Mouse (Mus musculus): ENCODE measurements around the gene Dock3. TPM values are rescaled to one million over a fixed set of nuclear protein-coding genes. Genes with fewer than 3 reads are reported as not detected.

Gene Dock3
- polyA plus RNA-seq (2012; rRNA removed): 55.7 and 78.6 TPM in 2 replicates

DNA sequence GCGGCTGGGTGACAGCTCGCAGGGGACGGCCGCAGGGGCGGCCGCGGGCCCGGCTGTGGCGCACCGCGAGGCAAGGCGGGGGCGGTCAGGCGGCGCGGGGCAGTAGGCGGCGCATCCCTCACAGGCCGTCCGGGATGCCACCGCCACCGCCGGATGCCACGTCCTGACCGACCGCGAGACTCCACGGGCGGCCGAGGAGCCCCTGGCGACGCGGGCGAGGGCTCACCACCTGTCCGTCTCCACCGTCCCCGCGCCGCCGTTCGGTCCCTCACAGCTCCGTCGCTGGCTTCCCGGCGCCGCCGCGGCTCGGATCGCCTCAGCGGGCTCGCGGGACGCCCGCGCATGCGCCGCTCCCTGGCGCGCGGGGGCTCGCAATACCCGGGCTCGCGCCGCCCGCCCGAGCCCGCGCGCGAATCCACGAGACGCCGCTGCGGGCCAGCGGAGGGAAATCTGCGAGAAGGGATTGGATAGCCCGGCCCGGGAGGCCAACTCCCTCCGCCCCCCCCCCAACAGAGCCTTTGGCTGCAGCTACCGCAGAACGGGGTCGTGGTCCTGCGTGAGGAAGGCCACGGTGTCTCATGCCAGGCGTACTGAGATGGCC is at the start of gene Dock3:
Dock3 (minus strand) TSS at position 371 of the 601 bp plus-strand sequence.
- peak; percentile 93 for TF ChIP-seq POLR2A (IDR thresholded peaks at IDR 0.05; ENCODE audit: borderline replicate concordance, extremely low read depth, insufficient read depth, insufficient read length, poor library complexity, severe bottlenecking)
- no peak for TF ChIP-seq CTCF (IDR thresholded peaks at IDR 0.05; ENCODE audit: borderline replicate concordance, extremely low read depth, insufficient read depth, insufficient read length)
- peak; percentile 93 for DNase-seq (ENCODE audit: low read depth)

DNA sequence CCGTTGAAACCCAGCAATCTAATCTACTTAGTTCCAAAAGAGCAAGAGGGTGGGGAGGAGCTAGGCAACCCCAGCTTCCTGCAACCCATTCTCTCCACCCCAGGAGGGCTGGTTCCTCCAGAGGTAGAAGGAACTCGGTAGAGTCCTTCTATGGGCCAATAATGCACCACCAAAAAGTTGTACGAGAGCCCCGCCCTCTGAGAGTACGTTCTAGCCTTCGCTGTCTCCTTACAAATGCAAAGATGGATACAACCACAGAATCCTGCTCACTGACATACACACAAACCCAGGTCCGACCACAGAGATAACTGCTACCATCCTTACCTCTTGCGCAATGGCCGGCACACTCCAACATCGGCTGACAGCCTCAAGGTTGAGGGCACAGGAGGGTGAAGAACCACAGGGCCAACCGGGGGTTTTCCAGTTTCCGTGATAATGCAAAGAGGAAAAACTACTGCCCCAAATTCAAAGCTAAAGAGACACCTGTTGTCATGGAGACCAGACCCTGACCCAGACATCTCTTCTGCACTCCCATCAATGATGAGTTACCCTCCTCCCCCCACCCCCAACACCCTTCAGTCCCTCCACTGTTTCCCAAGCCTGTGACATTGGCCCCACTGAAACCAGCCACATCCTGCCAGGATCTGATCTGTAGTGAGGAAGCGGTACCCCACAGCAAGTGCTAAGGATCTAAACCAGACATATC is 48.8 kb upstream of the Dock3 start:
- no peak for DNase-seq (ENCODE audit: low read depth)
- TF ChIP-seq POLR2A (IDR thresholded peaks at IDR 0.05; ENCODE audit: borderline replicate concordance, extremely low read depth, insufficient read depth, insufficient read length, poor library complexity, severe bottlenecking) (no peak), CTCF (IDR thresholded peaks at IDR 0.05; ENCODE audit: borderline replicate concordance, extremely low read depth, insufficient read depth, insufficient read length) (no peak)

- DNase-seq (ENCODE audit: low read depth): no peak
- TF ChIP-seq POLR2A (IDR thresholded peaks at IDR 0.05; ENCODE audit: borderline replicate concordance, extremely low read depth, insufficient read depth, insufficient read length, poor library complexity, severe bottlenecking): no peak
- TF ChIP-seq CTCF (IDR thresholded peaks at IDR 0.05; ENCODE audit: borderline replicate concordance, extremely low read depth, insufficient read depth, insufficient read length): no peak
These were observed 47.9 kb upstream of the Dock3 start for GRCm38 (mm10) chr9:107279378-107280321.

GRCm38 (mm10) chr9:107278527-107279377 is 47.0 kb upstream of the Dock3 start:
- DNase-seq (ENCODE audit: low read depth): peak; percentile 54
- TF ChIP-seq CTCF (IDR thresholded peaks at IDR 0.05; ENCODE audit: borderline replicate concordance, extremely low read depth, insufficient read depth, insufficient read length) (no peak), POLR2A (IDR thresholded peaks at IDR 0.05; ENCODE audit: borderline replicate concordance, extremely low read depth, insufficient read depth, insufficient read length, poor library complexity, severe bottlenecking) (no peak)

- TF ChIP-seq POLR2A (IDR thresholded peaks at IDR 0.05; ENCODE audit: borderline replicate concordance, extremely low read depth, insufficient read depth, insufficient read length, poor library complexity, severe bottlenecking) (no peak), CTCF (IDR thresholded peaks at IDR 0.05; ENCODE audit: borderline replicate concordance, extremely low read depth, insufficient read depth, insufficient read length) (peak; percentile 37; the same call in 1 of the 2 replicates)
- peak; percentile 40 for DNase-seq (ENCODE audit: low read depth)
These were observed 46.4 kb upstream of the Dock3 start for GRCm38 (mm10) chr9:107278126-107278525.

DNA sequence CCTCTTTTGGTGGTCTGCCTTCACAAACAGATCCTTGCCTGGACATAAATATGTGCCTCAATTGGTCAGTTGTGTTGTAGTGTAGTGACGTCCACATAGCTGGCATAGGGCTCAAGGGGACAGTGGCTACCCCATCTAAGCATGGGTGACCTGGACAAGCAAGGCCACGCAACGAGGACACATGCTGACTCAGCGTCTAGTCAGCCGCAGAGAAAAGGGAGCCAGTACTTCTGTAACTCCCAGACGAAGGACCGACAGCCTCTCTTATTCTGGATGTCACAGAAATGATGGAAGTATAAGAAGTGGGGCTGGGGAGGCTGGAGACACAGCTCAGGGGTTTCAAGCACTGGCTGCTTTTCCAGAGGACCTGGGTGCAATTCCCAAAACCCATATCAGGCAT is 45.9 kb upstream of the Dock3 start:
- no peak for TF ChIP-seq CTCF (IDR thresholded peaks at IDR 0.05; ENCODE audit: borderline replicate concordance, extremely low read depth, insufficient read depth, insufficient read length)
- TF ChIP-seq POLR2A (IDR thresholded peaks at IDR 0.05; ENCODE audit: borderline replicate concordance, extremely low read depth, insufficient read depth, insufficient read length, poor library complexity, severe bottlenecking): no peak
- no peak for DNase-seq (ENCODE audit: low read depth)

DNA sequence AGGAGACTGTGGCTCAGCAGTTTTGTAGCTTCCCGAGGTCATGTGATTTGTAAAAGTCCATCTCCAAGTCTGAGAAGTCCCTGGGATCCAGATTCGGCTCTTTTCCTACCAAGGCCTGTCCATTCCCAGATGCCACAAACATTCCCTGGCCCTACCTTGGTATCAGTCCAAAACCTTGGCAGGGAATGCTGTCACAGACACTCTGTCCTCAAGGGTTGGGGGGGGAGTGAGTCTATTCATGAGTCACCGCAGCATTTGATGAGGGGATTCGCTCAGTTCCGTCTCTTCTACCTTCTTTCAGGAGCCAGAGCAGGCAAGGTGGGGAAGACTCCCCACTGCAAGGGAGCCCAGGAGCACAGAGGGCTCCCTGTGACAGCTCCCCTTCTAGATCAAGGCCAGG is 44.0 kb upstream of the Dock3 start:
- DNase-seq (ENCODE audit: low read depth): no peak
- TF ChIP-seq POLR2A (IDR thresholded peaks at IDR 0.05; ENCODE audit: borderline replicate concordance, extremely low read depth, insufficient read depth, insufficient read length, poor library complexity, severe bottlenecking) (no peak), CTCF (IDR thresholded peaks at IDR 0.05; ENCODE audit: borderline replicate concordance, extremely low read depth, insufficient read depth, insufficient read length) (no peak)

- TF ChIP-seq CTCF (IDR thresholded peaks at IDR 0.05; ENCODE audit: borderline replicate concordance, extremely low read depth, insufficient read depth, insufficient read length) (no peak), POLR2A (IDR thresholded peaks at IDR 0.05; ENCODE audit: borderline replicate concordance, extremely low read depth, insufficient read depth, insufficient read length, poor library complexity, severe bottlenecking) (no peak)
- DNase-seq (ENCODE audit: low read depth): no peak
These were observed 43.0 kb upstream of the Dock3 start for GRCm38 (mm10) chr9:107274751-107275150.

DNA sequence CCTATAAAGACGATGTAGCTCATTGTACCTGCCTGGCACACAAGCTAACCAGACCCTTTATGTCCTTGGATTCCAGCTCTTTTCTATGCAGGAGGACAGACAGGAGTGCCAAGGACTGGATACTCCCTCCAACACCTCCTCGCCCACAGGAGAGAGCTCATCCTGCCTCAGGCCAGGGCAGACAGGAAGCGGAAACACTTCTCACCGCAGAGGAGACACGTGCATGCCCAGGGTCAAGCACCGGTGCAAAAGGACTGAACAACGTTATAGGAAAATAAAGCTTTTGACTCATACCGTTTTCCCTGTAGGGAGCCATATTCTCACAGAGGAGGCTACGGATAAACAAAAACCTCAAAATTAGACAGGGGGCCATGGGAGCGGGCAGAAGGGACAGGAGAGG is 41.5 kb upstream of the Dock3 start:
- TF ChIP-seq POLR2A (IDR thresholded peaks at IDR 0.05; ENCODE audit: borderline replicate concordance, extremely low read depth, insufficient read depth, insufficient read length, poor library complexity, severe bottlenecking): no peak
- TF ChIP-seq CTCF (IDR thresholded peaks at IDR 0.05; ENCODE audit: borderline replicate concordance, extremely low read depth, insufficient read depth, insufficient read length): no peak

DNA sequence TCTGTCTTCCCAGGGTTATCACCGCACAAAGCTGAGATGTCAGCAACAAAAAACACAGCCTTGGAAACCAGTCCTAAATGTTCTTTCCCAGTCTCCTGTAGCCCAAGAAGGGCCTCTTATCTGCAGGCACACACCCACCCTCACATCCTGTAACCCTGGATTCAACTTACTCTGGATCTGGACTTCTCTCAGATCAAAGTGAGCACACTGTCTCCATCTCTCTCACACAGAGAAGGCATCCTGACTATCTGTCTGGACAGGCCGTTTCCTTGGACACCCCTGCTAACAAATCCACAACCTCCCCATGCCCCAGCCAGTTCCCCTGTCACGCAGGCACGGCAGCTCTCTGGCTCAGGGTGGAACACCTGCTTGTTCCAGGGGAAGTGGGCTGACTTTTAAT is 40.6 kb upstream of the Dock3 start:
- TF ChIP-seq POLR2A (IDR thresholded peaks at IDR 0.05; ENCODE audit: borderline replicate concordance, extremely low read depth, insufficient read depth, insufficient read length, poor library complexity, severe bottlenecking) (no peak), CTCF (IDR thresholded peaks at IDR 0.05; ENCODE audit: borderline replicate concordance, extremely low read depth, insufficient read depth, insufficient read length) (no peak)

More for the DNA sequence above, 41.5 kb upstream of the Dock3 start:
- DNase-seq (ENCODE audit: low read depth): no peak

More for the DNA sequence above, 40.6 kb upstream of the Dock3 start:
- DNase-seq (ENCODE audit: low read depth): no peak

Data from brain, embryonic 14.5 days (tissue).